Mouse (Mus musculus) lung, postnatal 0 days (tissue): ENCODE measurements around the gene Nlrx1.

ENCODE experiments used
- CTCF ChIP-seq: IDR thresholded peaks from 2 replicates; pipeline ENCODE4 v1.5.1; 2016; ENCODE audit warnings: antibody characterized with exemption, mild to moderate bottlenecking
- EP300 ChIP-seq: IDR thresholded peaks from 2 replicates; pipeline ENCODE4 v1.6.1; 2016; ENCODE audit warnings: antibody characterized with exemption, mild to moderate bottlenecking, control low read depth

GRCm38 (mm10) chr9:44261388-44261787, 7.0 kb downstream of the Nlrx1 start:
- no peak for TF ChIP-seq CTCF
- no peak for TF ChIP-seq EP300
